Mouse (Mus musculus): ENCODE measurements around the gene Kcnip1.

Gene Kcnip1

DNA sequence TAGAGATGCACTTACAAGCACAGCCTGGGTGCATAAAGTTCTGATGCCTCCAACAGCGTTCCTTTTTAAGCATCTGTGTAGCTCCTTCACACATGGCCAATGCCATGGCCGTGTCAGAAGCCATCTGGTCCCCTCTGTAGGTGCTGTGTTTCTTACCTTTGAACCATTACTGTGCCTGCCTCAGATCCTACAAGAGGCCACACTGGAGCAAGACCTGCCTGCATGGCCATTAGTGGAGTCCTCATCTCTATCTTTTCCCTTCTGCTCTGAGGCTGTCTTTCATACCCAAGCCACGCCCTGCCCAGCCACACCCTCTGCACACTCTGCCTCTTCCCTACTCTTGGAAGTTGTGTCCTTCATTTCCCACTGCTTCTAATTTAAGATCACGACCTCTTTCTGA lies 400.1 kb downstream of the Kcnip1 start:
- in situ Hi-C loops (cut with MboI, MseI): no loop called here

DNA sequence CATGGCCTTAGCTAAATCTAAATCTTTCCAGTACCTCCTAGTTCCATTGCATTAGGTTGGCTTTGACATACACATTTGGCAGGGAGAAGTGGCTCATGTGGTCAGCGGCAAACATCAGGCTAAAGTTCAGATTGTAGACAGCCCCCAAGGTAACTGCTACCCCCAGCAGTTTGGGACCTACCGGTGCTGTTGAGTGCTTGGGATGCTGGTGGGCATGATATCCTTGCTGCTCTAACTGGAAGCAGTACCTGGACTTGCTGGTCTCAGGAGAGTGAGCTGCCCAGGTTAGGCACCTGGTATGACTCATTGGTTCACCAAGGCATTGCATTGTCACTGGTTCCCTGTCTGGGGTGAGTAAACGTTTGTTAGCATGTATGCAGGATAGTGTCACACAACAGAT lies 402.2 kb downstream of the Kcnip1 start:
- in situ Hi-C loops (cut with MboI, MseI): no loop called here

DNA sequence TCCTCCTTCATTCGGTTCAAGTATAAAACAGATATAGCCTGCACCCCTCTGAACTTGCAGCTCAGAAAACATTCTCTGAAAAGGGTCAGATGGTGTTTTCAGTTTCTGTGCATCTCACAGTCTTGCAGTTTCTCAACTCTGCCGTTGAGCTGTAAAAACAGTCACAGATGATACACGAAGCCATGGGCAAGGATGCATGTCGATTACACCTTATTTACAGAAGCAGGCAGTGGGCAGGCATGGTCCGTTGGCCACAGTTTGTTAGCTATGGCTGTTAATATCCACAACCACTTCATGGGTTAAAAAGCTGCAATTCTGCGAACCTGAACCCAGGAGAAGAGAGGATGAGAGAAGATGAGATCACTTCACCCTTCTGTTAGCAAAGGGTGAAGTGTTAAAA lies 406.3 kb downstream of the Kcnip1 start:
- in situ Hi-C loops (cut with MboI, MseI): no loop called here

DNA sequence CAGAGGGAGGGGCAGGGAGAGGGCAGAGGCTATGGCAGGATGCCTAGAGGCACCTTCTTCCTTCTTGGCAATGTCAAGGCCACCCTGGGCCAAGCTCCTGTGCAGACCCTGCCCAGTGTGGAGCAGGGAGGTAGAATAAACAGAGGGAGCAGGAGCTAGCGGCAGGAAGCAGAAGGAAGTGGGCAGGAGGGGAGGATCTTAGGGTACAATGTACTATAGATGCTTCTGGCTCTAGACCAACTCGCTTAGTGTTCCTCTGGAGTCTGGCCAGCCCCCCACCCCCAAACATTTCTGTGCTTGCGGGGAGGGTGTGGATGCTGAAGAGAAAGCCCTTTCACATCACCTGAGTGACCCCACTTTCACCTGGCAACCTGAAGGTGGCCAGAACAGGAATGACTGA lies 413.3 kb downstream of the Kcnip1 start:
- in situ Hi-C loops (cut with MboI, MseI): no loop called here

All from regulatory T cell (primary cell).